Mouse (Mus musculus): ENCODE measurements around the gene Mmadhc. TPM values are rescaled to one million over a fixed set of nuclear protein-coding genes. Genes with fewer than 3 reads are reported as not detected.

The Mmadhc gene
- total RNA-seq, 1 experiment from 2014 or later: 40.6 TPM

GRCm38 (mm10) chr2:50268514-50268913, 28.1 kb downstream of the Mmadhc start:
- ATAC-seq (ENCODE audit: extremely low read depth, insufficient number of reproducible peaks, low FRiP score, poor library complexity, severe bottlenecking): no peak

- no peak for ATAC-seq (ENCODE audit: extremely low read depth, insufficient number of reproducible peaks, low FRiP score, poor library complexity, severe bottlenecking)
These were observed 29.6 kb downstream of the Mmadhc start for GRCm38 (mm10) chr2:50267046-50267445.

GRCm38 (mm10) chr2:50265215-50265785, 31.3 kb downstream of the Mmadhc start:
- no peak for ATAC-seq (ENCODE audit: extremely low read depth, insufficient number of reproducible peaks, low FRiP score, poor library complexity, severe bottlenecking)

GRCm38 (mm10) chr2:50264059-50264458, 32.5 kb downstream of the Mmadhc start:
- no peak for ATAC-seq (ENCODE audit: extremely low read depth, insufficient number of reproducible peaks, low FRiP score, poor library complexity, severe bottlenecking)

- ATAC-seq (ENCODE audit: extremely low read depth, insufficient number of reproducible peaks, low FRiP score, poor library complexity, severe bottlenecking): no peak
These were observed 41.6 kb downstream of the Mmadhc start for GRCm38 (mm10) chr2:50254955-50255354.

GRCm38 (mm10) chr2:50248551-50248950, 48.0 kb downstream of the Mmadhc start:
- no peak for ATAC-seq (ENCODE audit: extremely low read depth, insufficient number of reproducible peaks, low FRiP score, poor library complexity, severe bottlenecking)

GRCm38 (mm10) chr2:50233491-50233890, 63.1 kb downstream of the Mmadhc start:
- no peak for ATAC-seq (ENCODE audit: extremely low read depth, insufficient number of reproducible peaks, low FRiP score, poor library complexity, severe bottlenecking)

Other genes with a start within 250 kb of the Mmadhc start
- gene Lypd6, start 230.4 kb downstream of the Mmadhc start, total RNA-seq (2017): not detected in 2 replicates

Measured in neutrophil, adult 5-6 weeks (primary cell).